Mouse (Mus musculus): ENCODE data around the gene Ppib.

Ppib gene

GRCm38 (mm10) chr9:66059583-66060307 lies at the start of gene Ppib:
Gene Ppib, plus strand, starts transcription at chr9:66060222.
- peak; percentile 94 for DNase-seq (ENCODE audit: low read depth)

- DNase-seq (ENCODE audit: low read depth), result no peak
These were observed 39.4 kb upstream of the Ppib start for GRCm38 (mm10) chr9:66020601-66021000.

- no peak for DNase-seq (ENCODE audit: low read depth)
These were observed 21.9 kb upstream of the Ppib start for GRCm38 (mm10) chr9:66038082-66038481.

GRCm38 (mm10) chr9:66038581-66038980 lies 21.4 kb upstream of the Ppib start:
- DNase-seq (ENCODE audit: low read depth), result no peak

GRCm38 (mm10) chr9:66039290-66039689 lies 20.7 kb upstream of the Ppib start:
- no peak for DNase-seq (ENCODE audit: low read depth)

- DNase-seq (ENCODE audit: low read depth), result no peak
These were observed 19.2 kb upstream of the Ppib start for GRCm38 (mm10) chr9:66040801-66041200.

- no peak for DNase-seq (ENCODE audit: low read depth)
These were observed 17.7 kb upstream of the Ppib start for GRCm38 (mm10) chr9:66042331-66042730.

GRCm38 (mm10) chr9:66043241-66043640 lies 16.8 kb upstream of the Ppib start:
- DNase-seq (ENCODE audit: low read depth), result no peak

GRCm38 (mm10) chr9:66049931-66050601 lies 10.0 kb upstream of the Ppib start:
- DNase-seq (ENCODE audit: low read depth), result no peak

GRCm38 (mm10) chr9:66051493-66051892 lies 8.5 kb upstream of the Ppib start:
- DNase-seq (ENCODE audit: low read depth), result no peak

- DNase-seq (ENCODE audit: low read depth), result no peak
These were observed 7.3 kb upstream of the Ppib start for GRCm38 (mm10) chr9:66052731-66053130.

- DNase-seq (ENCODE audit: low read depth), result no peak
These were observed 6.4 kb upstream of the Ppib start for GRCm38 (mm10) chr9:66053620-66054019.

GRCm38 (mm10) chr9:66060308-66060647 lies 256 bp downstream of the Ppib start:
- DNase-seq (ENCODE audit: low read depth), result no peak

- no peak for DNase-seq (ENCODE audit: low read depth)
These were observed 964 bp downstream of the Ppib start for GRCm38 (mm10) chr9:66060986-66061385.

GRCm38 (mm10) chr9:66061656-66062055 lies 1.6 kb downstream of the Ppib start:
- no peak for DNase-seq (ENCODE audit: low read depth)

GRCm38 (mm10) chr9:66063446-66063845 lies 3.4 kb downstream of the Ppib start:
- DNase-seq (ENCODE audit: low read depth), result no peak

- DNase-seq (ENCODE audit: low read depth), result no peak
These were observed 4.3 kb downstream of the Ppib start for GRCm38 (mm10) chr9:66064316-66064715.

GRCm38 (mm10) chr9:66066791-66067190 lies 6.8 kb downstream of the Ppib start:
- no peak for DNase-seq (ENCODE audit: low read depth)

GRCm38 (mm10) chr9:66067542-66067941 lies 7.5 kb downstream of the Ppib start:
- DNase-seq (ENCODE audit: low read depth), result no peak

GRCm38 (mm10) chr9:66068056-66068455 lies 8.0 kb downstream of the Ppib start:
- no peak for DNase-seq (ENCODE audit: low read depth)

- no peak for DNase-seq (ENCODE audit: low read depth)
These were observed 9.0 kb downstream of the Ppib start for GRCm38 (mm10) chr9:66068971-66069391.

GRCm38 (mm10) chr9:66069583-66069982 lies 9.6 kb downstream of the Ppib start, which contains the start of gene Snx22:
Gene Snx22, minus strand, starts transcription at chr9:66069719.
- no peak for DNase-seq (ENCODE audit: low read depth)

GRCm38 (mm10) chr9:66070151-66070550 lies 10.1 kb downstream of the Ppib start:
- no peak for DNase-seq (ENCODE audit: low read depth)

GRCm38 (mm10) chr9:66072754-66073153 lies 12.7 kb downstream of the Ppib start:
- DNase-seq (ENCODE audit: low read depth), result no peak
